Mouse (Mus musculus) G1E (cell line): ENCODE results near the gene Parva. TPM values are rescaled to one million over a fixed set of nuclear protein-coding genes. Genes with fewer than 3 reads are reported as not detected.

Experiments
- ATAC-seq: 2 replicates; pipeline ENCODE4 v1.8.0; 2016; ENCODE audit warnings: mild to moderate bottlenecking; ENCODE audit not compliant: insufficient number of reproducible peaks, poor library complexity, low FRiP score, severe bottlenecking; ENCODE audit errors: extremely low read depth
- DNase-seq: peaks from one replicate; pipeline ENCODE4 v3.0.0; 2012; ENCODE audit warnings: low spot score
- H3K27me3 ChIP-seq: 2 replicates; pipeline ENCODE4 v1.6.1; 2012; ENCODE audit warnings: mild to moderate bottlenecking, low read length, inconsistent platforms; ENCODE audit not compliant: insufficient read depth
- H3K36me3 ChIP-seq: replicated peaks from 2 replicates; pipeline ENCODE3; 2012; ENCODE audit warnings: mild to moderate bottlenecking, inconsistent platforms
- H3K4me1 ChIP-seq: 2 replicates; pipeline ENCODE4 v1.6.1; 2012; ENCODE audit warnings: low read depth, low read length, inconsistent platforms, mixed read lengths; ENCODE audit not compliant: insufficient read depth
- H3K4me3 ChIP-seq: 2 replicates; pipeline ENCODE4 v1.5.1; 2012; ENCODE audit warnings: low read depth, mild to moderate bottlenecking, inconsistent platforms, low read length, moderate library complexity, mixed read lengths
- H3K9me3 ChIP-seq: replicated peaks from 2 replicates; pipeline ENCODE4 v1.6.1; 2012; ENCODE audit warnings: inconsistent platforms
- CTCF ChIP-seq: IDR thresholded peaks from 2 replicates; pipeline ENCODE4 v1.5.1; 2012; ENCODE audit warnings: low read depth, low read length, inconsistent platforms, mixed read lengths
- GATA1 ChIP-seq: IDR thresholded peaks from 2 replicates; pipeline ENCODE4 v1.6.1; 2012; ENCODE audit warnings: borderline replicate concordance, low read length, inconsistent platforms, mixed read lengths
- GATA2 ChIP-seq: IDR thresholded peaks from 2 replicates; pipeline ENCODE4 v1.6.1; 2012; ENCODE audit warnings: low read depth, low read length, inconsistent platforms, borderline replicate concordance
- POLR2AphosphoS5 ChIP-seq: IDR thresholded peaks from 2 replicates; pipeline ENCODE4 v1.6.1; 2012; ENCODE audit warnings: low read depth, low read length, inconsistent platforms; ENCODE audit not compliant: insufficient replicate concordance
- TAL1 ChIP-seq: conservative IDR thresholded peaks from 2 replicates; pipeline ENCODE4 v1.6.1; 2012; ENCODE audit warnings: low read depth, low read length, inconsistent platforms, mixed read lengths
- polyA plus RNA-seq: library from polyadenylated mRNA; stranded (reverse); fragments of >175 nt; gene quantifications from 2 replicates; pipeline ENCODE4 v1.2.3, GENCODE M21; 2012
- total RNA-seq, 2 experiments: library from RNA; stranded (forward) in 1 of 2; stranded (reverse) in 1 of 2; fragments of 200-1000 nt in 1 of 2; fragments of >200 nt in 1 of 2; fragmentation: Nextera tagmentation in 1 of 2; gene quantifications; 2 replicates each; pipeline ENCODE4 v1.2.3; 2014 to 2017

Gene Parva
- total RNA-seq (2014; fragmentation: Nextera tagmentation) (not detected in 2 replicates), total RNA-seq (2017) (0.05 and 0.12 TPM in 2 replicates), polyA plus RNA-seq (not detected in 2 replicates)

GRCm38 (mm10) chr7:112427357-112428157, at the start of gene Parva:
Gene Parva (plus strand): TSS chr7:112427505.
- Histone ChIP-seq H3K36me3 (no peaks in the 10 kb centered on the region), H3K27me3 (no peaks in the 10 kb centered on the region), H3K4me1 (no peaks in the 10 kb centered on the region), H3K4me3 (no peak within 1 kb of the TSS), H3K9me3 (peaks cover 14% of the 10 kb centered on the region)
- TF ChIP-seq GATA2 (no peak), TAL1 (no peak)
- ATAC-seq (no peak), DNase-seq (no peak)

GRCm38 (mm10) chr7:112378056-112378455, 49.2 kb upstream of the Parva start:
- H3K9me3 ChIP-seq, result peaks cover 18% of the 10 kb centered on the region
- H3K36me3 ChIP-seq, result no peaks in the 10 kb centered on the region
- no peak for DNase-seq
- H3K4me1 ChIP-seq, result no peaks in the 10 kb centered on the region
- no peak for ATAC-seq
- TF ChIP-seq POLR2AphosphoS5 (no peak), CTCF (no peak), GATA1 (no peak), TAL1 (no peak), GATA2 (no peak)
- no peaks in the 10 kb centered on the region; the same call in 1 of the 2 replicates for H3K27me3 ChIP-seq
- H3K4me3 ChIP-seq, result no peak overlapping the region

- no peaks in the 10 kb centered on the region for H3K4me1 ChIP-seq
- H3K4me3 ChIP-seq, result no peak overlapping the region
- no peaks in the 10 kb centered on the region; the same call in 1 of the 2 replicates for H3K27me3 ChIP-seq
- peaks cover 22% of the 10 kb centered on the region for H3K9me3 ChIP-seq
- TF ChIP-seq CTCF (no peak), GATA2 (no peak), TAL1 (no peak), POLR2AphosphoS5 (no peak), GATA1 (no peak)
- ATAC-seq, result no peak
- no peak for DNase-seq
- no peaks in the 10 kb centered on the region for H3K36me3 ChIP-seq
These were observed 48.8 kb upstream of the Parva start for GRCm38 (mm10) chr7:112378476-112378875.

- Histone ChIP-seq H3K27me3 (no peaks in the 10 kb centered on the region), H3K4me1 (no peaks in the 10 kb centered on the region), H3K36me3 (no peaks in the 10 kb centered on the region), H3K9me3 (peaks cover 13% of the 10 kb centered on the region), H3K4me3 (no peak overlapping the region)
- DNase-seq (no peak), ATAC-seq (no peak)
- TF ChIP-seq TAL1 (no peak), GATA2 (no peak), CTCF (no peak), GATA1 (no peak), POLR2AphosphoS5 (no peak)
These were observed 40.8 kb upstream of the Parva start for GRCm38 (mm10) chr7:112386521-112386920.

GRCm38 (mm10) chr7:112387876-112388275, 39.4 kb upstream of the Parva start:
- Histone ChIP-seq H3K27me3 (no peaks in the 10 kb centered on the region), H3K4me1 (no peaks in the 10 kb centered on the region), H3K36me3 (no peaks in the 10 kb centered on the region), H3K9me3 (peaks cover 13% of the 10 kb centered on the region), H3K4me3 (no peak overlapping the region)
- ATAC-seq, result no peak
- DNase-seq, result no peak
- no peak for TF ChIP-seq GATA1
- TF ChIP-seq TAL1, result no peak
- TF ChIP-seq POLR2AphosphoS5, result no peak

GRCm38 (mm10) chr7:112388363-112388875, 38.9 kb upstream of the Parva start:
- Histone ChIP-seq H3K9me3 (peaks cover 14% of the 10 kb centered on the region), H3K4me3 (no peak overlapping the region), H3K4me1 (no peaks in the 10 kb centered on the region), H3K27me3 (no peaks in the 10 kb centered on the region), H3K36me3 (no peaks in the 10 kb centered on the region)
- no peak for TF ChIP-seq TAL1
- TF ChIP-seq POLR2AphosphoS5, result no peak
- TF ChIP-seq CTCF, result no peak
- TF ChIP-seq GATA2, result no peak
- no peak for TF ChIP-seq GATA1
- ATAC-seq (no peak), DNase-seq (no peak)
